ENCODE assay signal across 35 mouse cellular contexts in genomic region chr3:14687263-14687662, GRCm38 (mm10).
"Had no signal": no experiment of that assay in that cellular context is flagged by ENCODE, and none has a peak within 500 bp of the region (broad histone marks: within the 10 kb centered on the region; RNA-seq: fewer than 3 reads in every experiment).

No protein-coding gene starts in this region.

- H3K27ac ChIP-seq: heart, adult 2 months; heart, embryonic 10.5 days; heart, embryonic 13.5 days; heart, embryonic 15.5 days; hindbrain, embryonic 10.5 days; hindbrain, embryonic 12.5 days; hindbrain, embryonic 13.5 days; hindbrain, embryonic 14.5 days; hindbrain, embryonic 15.5 days; hindbrain, postnatal 0 days; intestine, embryonic 15.5 days; kidney, embryonic 15.5 days; kidney, postnatal 0 days; layer of hippocampus, adult 2 months had no signal

- H3K9ac ChIP-seq: heart, embryonic 12.5 days; heart, embryonic 13.5 days; heart, embryonic 15.5 days; hindbrain, embryonic 12.5 days; hindbrain, embryonic 13.5 days; hindbrain, embryonic 14.5 days; hindbrain, embryonic 15.5 days; intestine, embryonic 15.5 days; kidney, embryonic 15.5 days had no signal

- H3K4me3 ChIP-seq: heart, adult 2 months; heart, embryonic 10.5 days; heart, embryonic 12.5 days; heart, embryonic 13.5 days; heart, embryonic 15.5 days; hindbrain, embryonic 10.5 days; hindbrain, embryonic 12.5 days; hindbrain, embryonic 13.5 days; hindbrain, embryonic 15.5 days; intestine, embryonic 15.5 days; kidney, embryonic 15.5 days; layer of hippocampus, adult 2 months had no signal

- H3K36me3 ChIP-seq: heart, embryonic 10.5 days; heart, embryonic 12.5 days; heart, embryonic 13.5 days; heart, embryonic 15.5 days; hindbrain, embryonic 10.5 days; hindbrain, embryonic 12.5 days; hindbrain, embryonic 13.5 days; hindbrain, embryonic 15.5 days; intestine, embryonic 15.5 days; kidney, embryonic 15.5 days had no signal

- H3K9me3 ChIP-seq: heart, embryonic 10.5 days; heart, embryonic 12.5 days; heart, embryonic 13.5 days; heart, embryonic 15.5 days; hindbrain, embryonic 10.5 days; hindbrain, embryonic 12.5 days; hindbrain, embryonic 13.5 days; hindbrain, embryonic 15.5 days; intestine, embryonic 15.5 days; kidney, embryonic 15.5 days had no signal

- H3K4me1 ChIP-seq: heart, embryonic 10.5 days; heart, embryonic 12.5 days; heart, embryonic 13.5 days; heart, embryonic 15.5 days; hindbrain, embryonic 10.5 days; hindbrain, embryonic 12.5 days; hindbrain, embryonic 13.5 days; hindbrain, embryonic 15.5 days; intestine, embryonic 15.5 days; kidney, embryonic 15.5 days had no signal

- DNase-seq: heart, adult 2 months; heart, postnatal 10 days; heart, postnatal 14 days; heart, postnatal 36 days; heart, postnatal 4 days; kidney, adult 11 months; kidney, adult 18-20 months; kidney, adult 2 months; kidney, adult 8-10 months; kidney, adult 9 months; kidney, postnatal 10 days; kidney, postnatal 14 days; kidney, postnatal 25 days; kidney, postnatal 36 days; kidney, postnatal 4 days; layer of hippocampus, adult 9-11 months had no signal

- H3K27me3 ChIP-seq: heart, embryonic 12.5 days; heart, embryonic 13.5 days; heart, embryonic 15.5 days; hindbrain, embryonic 12.5 days; hindbrain, embryonic 13.5 days; hindbrain, embryonic 15.5 days; intestine, embryonic 15.5 days; kidney, embryonic 15.5 days had no signal

- H3K4me2 ChIP-seq: heart, embryonic 11.5 days; heart, embryonic 12.5 days; heart, embryonic 13.5 days; heart, embryonic 15.5 days; hindbrain, embryonic 12.5 days; hindbrain, embryonic 13.5 days; hindbrain, embryonic 14.5 days; hindbrain, embryonic 15.5 days; intestine, embryonic 15.5 days; kidney, embryonic 15.5 days had no signal

- ATAC-seq: hindbrain, embryonic 16.5 days; hindbrain, postnatal 0 days; inflammation-experienced regulatory T-cells, adult 6 months; intestine, embryonic 15.5 days; intestine, embryonic 16.5 days; intestine, postnatal 0 days had no signal
